Mouse (Mus musculus) embryonic facial prominence, embryonic 15.5 days (tissue): ENCODE data around the gene Sulf2. TPM values are rescaled to one million over a fixed set of nuclear protein-coding genes. Genes with fewer than 3 reads are reported as not detected.

Experiments used
- ATAC-seq: fragments of 200-750 bp; cut with Nextera tagmentation; 2 replicates; pipeline ENCODE4 v1.8.0; 2017; ENCODE audit warnings: low read depth, moderate TSS enrichment; ENCODE audit not compliant: insufficient number of reproducible peaks, low FRiP score, low TSS enrichment
- H3K27ac ChIP-seq: fragments of 300-500 bp; sonication (generic); replicated peaks from 2 replicates; pipeline ENCODE4 v1.5.1; 2015; ENCODE audit warnings: mild to moderate bottlenecking, inconsistent platforms
- H3K27me3 ChIP-seq: fragments of 300-500 bp; sonication (generic); 2 replicates; pipeline ENCODE4 v1.6.1; 2015; ENCODE audit warnings: inconsistent platforms
- H3K36me3 ChIP-seq: fragments of 300-500 bp; sonication (generic); 2 replicates; pipeline ENCODE4 v1.6.1; 2015; ENCODE audit warnings: mild to moderate bottlenecking, inconsistent platforms
- H3K4me1 ChIP-seq: fragments of 300-500 bp; sonication (generic); 2 replicates; pipeline ENCODE4 v1.6.1; 2015; ENCODE audit warnings: inconsistent platforms
- H3K4me2 ChIP-seq: fragments of 300-500 bp; sonication (generic); replicated peaks from 2 replicates; pipeline ENCODE4 v1.6.1; 2015; ENCODE audit warnings: mild to moderate bottlenecking, inconsistent platforms
- H3K4me3 ChIP-seq: fragments of 300-500 bp; sonication (generic); replicated peaks from 2 replicates; pipeline ENCODE4 v1.5.1; 2015; ENCODE audit warnings: mild to moderate bottlenecking, inconsistent platforms
- H3K9ac ChIP-seq: fragments of 300-500 bp; sonication (generic); 2 replicates; pipeline ENCODE4 v1.6.1; 2015; ENCODE audit warnings: inconsistent platforms
- H3K9me3 ChIP-seq: fragments of 300-500 bp; sonication (generic); replicated peaks from 2 replicates; pipeline ENCODE4 v1.6.1; 2016; ENCODE audit warnings: inconsistent platforms
- whole genome bisulfite sequencing: fragments of 180-500 bp; shearing (Covaris S2); methylation state at CpG from one replicate; pipeline ENCODE4 v1.1.7; 2015; 5-methylcytosine and 5-hydroxymethylcytosine counted together
- polyA plus RNA-seq: library from polyadenylated mRNA; unstranded; fragments of >200 nt; fragmentation: Nextera tagmentation; extraction: Ambion mirVana; gene quantifications from 2 replicates; pipeline ENCODE4 v1.2.1, GENCODE M21; 2015

Sulf2 gene
- polyA plus RNA-seq, 1 experiment from 2014 or later, result 138 TPM

- no peaks in the 10 kb centered on the region for H3K27me3 ChIP-seq
- H3K4me1 ChIP-seq, result peaks cover 32% of the 10 kb centered on the region
- 87% methylated on average over 3 of the region's 3 CpGs for WGBS
- no peak for ATAC-seq
- no peak overlapping the region for H3K9ac ChIP-seq
- no peaks in the 10 kb centered on the region for H3K9me3 ChIP-seq
- H3K36me3 ChIP-seq, result no peaks in the 10 kb centered on the region
- H3K27ac ChIP-seq, result no peak overlapping the region
- H3K4me3 ChIP-seq, result no peak overlapping the region
- no peak overlapping the region for H3K4me2 ChIP-seq
These were observed 127.6 kb downstream of the Sulf2 start for GRCm38 (mm10) chr2:166027834-166028233.

GRCm38 (mm10) chr2:166025943-166026342 lies 129.5 kb downstream of the Sulf2 start:
- Histone ChIP-seq H3K27me3 (no peaks in the 10 kb centered on the region), H3K9ac (no peak overlapping the region), H3K27ac (no peak overlapping the region), H3K4me2 (no peak overlapping the region), H3K36me3 (no peaks in the 10 kb centered on the region), H3K9me3 (no peaks in the 10 kb centered on the region), H3K4me1 (peaks cover 24% of the 10 kb centered on the region), H3K4me3 (no peak overlapping the region)
- WGBS, result 76% methylated on average over 5 of the region's 5 CpGs
- ATAC-seq, result no peak

- WGBS, result 70% methylated on average over 4 of the region's 4 CpGs
These were observed 130.8 kb downstream of the Sulf2 start for GRCm38 (mm10) chr2:166024621-166025020.

GRCm38 (mm10) chr2:166024079-166024478 lies 131.4 kb downstream of the Sulf2 start:
- no peak for ATAC-seq
- Histone ChIP-seq H3K9ac (no peak overlapping the region), H3K27ac (no peak overlapping the region), H3K36me3 (no peaks in the 10 kb centered on the region), H3K27me3 (no peaks in the 10 kb centered on the region), H3K4me2 (no peak overlapping the region), H3K9me3 (no peaks in the 10 kb centered on the region), H3K4me3 (no peak overlapping the region), H3K4me1 (peaks cover 15% of the 10 kb centered on the region)
- WGBS, result 79% methylated on average over 3 of the region's 3 CpGs

More at GRCm38 (mm10) chr2:166024621-166025020, 130.8 kb downstream of the Sulf2 start:
- Histone ChIP-seq H3K9me3 (no peaks in the 10 kb centered on the region), H3K27ac (no peak overlapping the region), H3K4me3 (no peak overlapping the region), H3K27me3 (no peaks in the 10 kb centered on the region), H3K36me3 (no peaks in the 10 kb centered on the region), H3K4me1 (peaks cover 19% of the 10 kb centered on the region), H3K9ac (no peak overlapping the region), H3K4me2 (no peak overlapping the region)
- ATAC-seq, result no peak

Other genes with a start within 250 kb of the Sulf2 start
- 13.3 and 14.7 TPM in 2 replicates for gene Ncoa3, start 163.0 kb downstream of the Sulf2 start, polyA plus RNA-seq